Mouse (Mus musculus): Measurements from ENCODE around the gene AU040320.

- TF ChIP-seq MYOG (IDR thresholded peaks at IDR 0.05; ENCODE audit: control insufficient read depth, extremely low read depth, insufficient read length): no peak
- no peak for TF ChIP-seq FOSL1 (IDR thresholded peaks at IDR 0.05; ENCODE audit: insufficient read depth, low read length, poor library complexity, severe bottlenecking)
- no peak for TF ChIP-seq CTCF (IDR thresholded peaks at IDR 0.05; ENCODE audit: control insufficient read depth, insufficient read depth, insufficient read length)
- TF ChIP-seq MAX (IDR thresholded peaks at IDR 0.05): no peak
Measured at GRCm38 (mm10) chr4:126883602-126884001, 130.3 kb downstream of the AU040320 start.

All from C2C12 (cell line).